Mouse (Mus musculus) hindbrain, embryonic 16.5 days (tissue): Measurements from ENCODE around the gene Agmo. TPM values are rescaled to one million over a fixed set of nuclear protein-coding genes. Genes with fewer than 3 reads are reported as not detected.

ENCODE experiments used
- polyA plus RNA-seq: library from polyadenylated mRNA; unstranded; fragments of >200 nt; fragmentation: Nextera tagmentation; extraction: Ambion mirVana; gene quantifications from 2 replicates; pipeline ENCODE4 v1.2.1, GENCODE M21; 2015

Gene Agmo
- polyA plus RNA-seq, 1 experiment from 2014 or later = 1.3 TPM

Other genes starting within 250 kb of the Agmo start
- gene Meox2, start 133.1 kb upstream of the Agmo start, polyA plus RNA-seq = 0.51 and 1.6 TPM in 2 replicates